Mouse (Mus musculus): ENCODE measurements at regions not wholly inside any gene's neighbourhood (a gene's known extent, or its start where the extent isn't known, plus 50 kb on each side); places are given as distances from the start of the nearest gene placed in this dataset.

GRCm38 (mm10) chrX:143462632-143463031 is 55.8 kb upstream of the Pak3 start:
- in situ Hi-C loops (cut with MboI, MseI): no loop called here

GRCm38 (mm10) chrX:143448636-143449346 is 54.7 kb upstream of the Chrdl1 start:
- in situ Hi-C loops (cut with MboI, MseI): loop anchor here (5.0 kb wide), 2 partner anchors 351 to 626 kb away; partner anchors contain the start of gene Rtl9

GRCm38 (mm10) chrX:143444581-143444980 is 50.5 kb upstream of the Chrdl1 start:
- in situ Hi-C loops (cut with MboI, MseI): no loop called here
